Mouse (Mus musculus) right cerebral cortex, postnatal 4 days (tissue): Measurements from ENCODE around the gene Rab3gap2.

Source experiments
- DNase-seq: peaks from one replicate; pipeline ENCODE4 v3.0.0-alpha.2; 2022

Rab3gap2 gene

DNA sequence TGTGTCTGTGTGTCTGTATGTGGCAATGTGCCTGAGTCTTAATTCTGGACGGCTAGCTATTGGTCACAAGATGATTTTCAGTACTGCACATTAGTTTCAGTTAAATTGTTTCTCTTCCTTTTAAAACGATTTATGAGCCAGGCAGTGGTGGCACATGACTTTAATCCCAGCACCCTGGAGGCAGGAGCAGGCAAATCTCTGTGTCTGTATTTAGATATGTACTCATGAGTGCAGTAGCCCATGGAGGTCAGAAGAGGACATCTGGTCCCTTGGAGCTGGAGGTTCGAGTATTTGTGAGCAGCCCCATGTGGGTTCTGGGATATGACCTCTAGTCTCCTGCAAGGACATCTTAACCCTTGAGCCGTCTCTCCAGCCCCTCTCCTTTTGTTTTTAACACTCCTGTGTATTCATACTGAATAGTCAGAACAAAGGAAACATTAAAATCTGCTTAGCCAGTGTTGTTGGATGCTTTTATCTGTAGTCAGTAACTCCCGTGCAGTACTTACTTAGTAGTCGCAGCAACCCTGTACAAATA is 131.4 kb downstream of the Rab3gap2 start:
- no peak for DNase-seq
